Mouse (Mus musculus) retina, postnatal 7 days (tissue): ENCODE results near the gene Snx33.
"Not testable (repeated sequence)": the region's sequence is repeated elsewhere in the genome, so short reads cannot be mapped to it uniquely, and the experiment has no call there.

ENCODE experiments used
- DNase-seq: peaks from one replicate; pipeline ENCODE4 v3.0.0-alpha.2; 2012; ENCODE audit warnings: low read depth, low spot score

Gene Snx33

GRCm38 (mm10) chr9:56928041-56928811, at the start of gene Snx33:
Gene Snx33, minus strand, starts transcription at chr9:56928371.
- peak; percentile 65 for DNase-seq

- no peak for DNase-seq
Measured at GRCm38 (mm10) chr9:56975199-56975598, 47.0 kb upstream of the Snx33 start.

- no peak for DNase-seq
Measured at GRCm38 (mm10) chr9:56973960-56974524, 45.9 kb upstream of the Snx33 start.

GRCm38 (mm10) chr9:56970158-56970557, 42.0 kb upstream of the Snx33 start:
- DNase-seq = no peak

- no peak for DNase-seq
Measured at GRCm38 (mm10) chr9:56961591-56961990, 33.4 kb upstream of the Snx33 start.

GRCm38 (mm10) chr9:56958689-56959088, 30.5 kb upstream of the Snx33 start:
- no peak for DNase-seq

GRCm38 (mm10) chr9:56956966-56957675, 28.9 kb upstream of the Snx33 start:
- no peak for DNase-seq

- DNase-seq = no peak
Measured at GRCm38 (mm10) chr9:56953562-56953961, 25.4 kb upstream of the Snx33 start.

- DNase-seq = peak; percentile 93
Measured at GRCm38 (mm10) chr9:56950414-56951400, 22.5 kb upstream of the Snx33 start, which contains the start of gene Snupn. Gene Snupn, plus strand, starts transcription at chr9:56950878.

- DNase-seq = no peak
Measured at GRCm38 (mm10) chr9:56949767-56950166, 21.6 kb upstream of the Snx33 start.

GRCm38 (mm10) chr9:56948699-56949098, 20.5 kb upstream of the Snx33 start:
- not testable (repeated sequence) for DNase-seq

- DNase-seq = peak; percentile 36
Measured at GRCm38 (mm10) chr9:56947481-56947880, 19.3 kb upstream of the Snx33 start.

GRCm38 (mm10) chr9:56938374-56938773, 10.2 kb upstream of the Snx33 start:
- DNase-seq = no peak

GRCm38 (mm10) chr9:56937223-56938160, 9.3 kb upstream of the Snx33 start, which contains the start of gene Imp3:
Gene Imp3, plus strand, starts transcription at chr9:56937475.
- peak; percentile 90 for DNase-seq

GRCm38 (mm10) chr9:56936861-56937222, 8.7 kb upstream of the Snx33 start:
- DNase-seq = no peak

- DNase-seq = no peak
Measured at GRCm38 (mm10) chr9:56930556-56930955, 2.4 kb upstream of the Snx33 start.

- DNase-seq = no peak
Measured at GRCm38 (mm10) chr9:56929496-56929895, 1.3 kb upstream of the Snx33 start.

GRCm38 (mm10) chr9:56927191-56928012, 769 bp downstream of the Snx33 start:
- DNase-seq = no peak

GRCm38 (mm10) chr9:56926387-56926786, 1.8 kb downstream of the Snx33 start:
- no peak for DNase-seq
